Mouse (Mus musculus) liver, embryonic 16.5 days (tissue): Measurements from ENCODE around the gene Erbb4. TPM values are rescaled to one million over a fixed set of nuclear protein-coding genes. Genes with fewer than 3 reads are reported as not detected.

ENCODE experiments used
- ATAC-seq: fragments of 200-750 bp; cut with Nextera tagmentation; 2 replicates; pipeline ENCODE4 v1.8.0; 2017; ENCODE audit warnings: low read depth, mild to moderate bottlenecking, moderate number of reproducible peaks, moderate library complexity
- H3K27ac ChIP-seq: fragments of 300-500 bp; sonication (generic); 2 replicates; pipeline ENCODE4 v1.5.1; 2014; ENCODE audit warnings: mild to moderate bottlenecking, low read length
- H3K27me3 ChIP-seq: fragments of 300-500 bp; sonication (generic); 2 replicates; pipeline ENCODE4 v1.6.1; 2014; ENCODE audit warnings: low read depth, low read length, mixed read lengths; ENCODE audit not compliant: control insufficient read depth, insufficient read depth
- H3K36me3 ChIP-seq: fragments of 300-500 bp; sonication (generic); 2 replicates; pipeline ENCODE4 v1.6.1; 2014; ENCODE audit warnings: mild to moderate bottlenecking; ENCODE audit not compliant: control insufficient read depth, insufficient read depth
- H3K4me1 ChIP-seq: fragments of 300-500 bp; sonication (generic); 2 replicates; pipeline ENCODE4 v1.6.1; 2014; ENCODE audit warnings: low read depth, low read length, mixed read lengths; ENCODE audit not compliant: control insufficient read depth
- H3K4me2 ChIP-seq: fragments of 300-500 bp; sonication (generic); 2 replicates; pipeline ENCODE4 v1.6.1; 2014; ENCODE audit warnings: low read depth, low read length, mixed read lengths
- H3K4me3 ChIP-seq: fragments of 300-500 bp; sonication (generic); 2 replicates; pipeline ENCODE4 v1.5.1; 2014; ENCODE audit warnings: low read depth, mild to moderate bottlenecking, low read length
- H3K9ac ChIP-seq: fragments of 300-500 bp; sonication (generic); 2 replicates; pipeline ENCODE4 v1.6.1; 2014; ENCODE audit warnings: low read depth, low read length
- H3K9me3 ChIP-seq: fragments of 300-500 bp; sonication (generic); replicated peaks from 2 replicates; pipeline ENCODE4 v1.6.1; 2016; ENCODE audit warnings: low read length; ENCODE audit not compliant: control insufficient read depth
- WGBS: fragments of 180-500 bp; shearing (Covaris S2); extraction: QIAGEN DNeasy Blood & Tissue Kit; methylation state at CpG from one replicate; pipeline ENCODE4 v1.1.7; 2014; ENCODE audit not compliant: insufficient replicate concordance; 5-methylcytosine and 5-hydroxymethylcytosine counted together
- polyA plus RNA-seq: library from polyadenylated mRNA; unstranded; fragments of >200 nt; fragmentation: Nextera tagmentation; extraction: Ambion mirVana; gene quantifications from 2 replicates; pipeline ENCODE4 v1.2.1, GENCODE M21; 2015

The Erbb4 gene
- polyA plus RNA-seq, 1 experiment from 2014 or later = not detected

DNA sequence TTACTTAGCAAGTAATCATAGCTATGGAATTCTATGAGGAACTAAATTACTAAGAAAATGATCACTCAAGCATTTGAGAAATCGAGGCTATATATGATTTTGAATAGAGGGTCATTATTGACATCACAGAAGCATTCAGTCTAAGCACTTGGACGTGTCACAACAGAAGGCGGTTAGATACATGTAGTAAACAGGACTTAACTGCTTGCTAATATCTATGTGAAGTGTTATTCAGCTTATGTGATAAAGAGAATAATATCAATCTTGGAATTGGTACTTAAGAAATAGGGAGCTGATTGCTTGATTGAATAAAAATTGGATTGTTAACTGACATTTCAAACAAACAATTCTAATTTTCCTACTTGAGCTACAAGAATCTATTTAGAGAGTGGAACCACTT is 190.0 kb downstream of the Erbb4 start:
- no peak overlapping the region for H3K9ac ChIP-seq
- H3K27me3 ChIP-seq = no peaks in the 10 kb centered on the region
- H3K36me3 ChIP-seq = no peaks in the 10 kb centered on the region
- no peaks in the 10 kb centered on the region for H3K9me3 ChIP-seq
- no peak for ATAC-seq
- H3K27ac ChIP-seq = no peak overlapping the region
- no peak overlapping the region for H3K4me3 ChIP-seq
- no peaks in the 10 kb centered on the region for H3K4me1 ChIP-seq
- 58% methylated on average over 3 of the region's 3 CpGs for WGBS
- H3K4me2 ChIP-seq = no peak overlapping the region

GRCm38 (mm10) chr1:68892041-68892440 is 215.8 kb downstream of the Erbb4 start:
- Histone ChIP-seq H3K36me3 (no peaks in the 10 kb centered on the region), H3K9me3 (no peaks in the 10 kb centered on the region), H3K4me2 (no peak overlapping the region), H3K27ac (no peak overlapping the region), H3K27me3 (no peaks in the 10 kb centered on the region), H3K4me1 (no peaks in the 10 kb centered on the region), H3K4me3 (no peak overlapping the region), H3K9ac (no peak overlapping the region)
- WGBS = 52% methylated on average over 2 of the region's 2 CpGs
- ATAC-seq = no peak

DNA sequence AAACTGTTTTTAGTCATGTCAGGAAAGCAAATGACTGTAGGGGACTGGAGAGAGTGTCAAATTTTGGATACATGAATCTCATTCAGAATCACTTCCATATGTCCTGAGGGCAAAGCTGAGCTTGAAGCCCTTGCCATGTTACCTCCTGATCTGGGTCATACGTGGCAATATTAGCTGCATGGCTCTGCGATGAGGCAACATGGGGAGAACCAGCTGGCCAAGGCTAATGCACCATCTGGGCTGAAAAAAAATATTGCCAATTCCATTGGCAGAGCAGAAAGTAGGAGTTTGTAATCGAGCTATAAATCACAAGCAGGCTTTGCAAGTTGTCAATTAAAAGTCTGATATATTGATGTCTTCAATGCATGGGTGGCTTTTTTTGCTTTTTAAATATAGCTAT is 221.0 kb downstream of the Erbb4 start:
- Histone ChIP-seq H3K4me3 (no peak overlapping the region), H3K4me2 (no peak overlapping the region), H3K9ac (no peak overlapping the region), H3K4me1 (no peaks in the 10 kb centered on the region), H3K27me3 (no peaks in the 10 kb centered on the region), H3K36me3 (no peaks in the 10 kb centered on the region), H3K27ac (no peak overlapping the region), H3K9me3 (no peaks in the 10 kb centered on the region)
- 51% methylated on average over 3 of the region's 3 CpGs for WGBS
- ATAC-seq = no peak

DNA sequence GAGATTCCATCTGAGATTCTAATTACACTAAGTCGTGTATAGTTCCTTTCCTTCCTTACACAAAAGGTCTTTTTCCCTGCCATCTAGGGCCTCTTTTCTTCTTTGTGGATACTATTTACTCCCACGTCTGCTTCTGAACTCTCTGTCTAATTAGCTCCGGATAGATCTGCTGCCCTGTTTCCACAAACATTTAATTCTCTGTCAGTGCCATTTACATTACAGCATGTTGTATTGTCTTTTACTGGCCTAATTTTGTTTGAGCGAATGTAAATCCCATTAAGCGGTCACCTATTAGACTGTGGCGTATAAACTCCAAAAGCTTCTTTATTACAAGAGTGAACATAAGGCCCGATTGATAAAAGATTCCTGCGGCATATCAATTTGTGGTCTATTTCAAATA is 232.9 kb downstream of the Erbb4 start:
- Histone ChIP-seq H3K27me3 (no peaks in the 10 kb centered on the region), H3K4me3 (no peak overlapping the region), H3K36me3 (no peaks in the 10 kb centered on the region), H3K9me3 (no peaks in the 10 kb centered on the region), H3K27ac (no peak overlapping the region), H3K4me2 (no peak overlapping the region), H3K4me1 (no peaks in the 10 kb centered on the region), H3K9ac (no peak overlapping the region)
- no peak for ATAC-seq
- 61% methylated on average over 8 of the region's 8 CpGs for WGBS

DNA sequence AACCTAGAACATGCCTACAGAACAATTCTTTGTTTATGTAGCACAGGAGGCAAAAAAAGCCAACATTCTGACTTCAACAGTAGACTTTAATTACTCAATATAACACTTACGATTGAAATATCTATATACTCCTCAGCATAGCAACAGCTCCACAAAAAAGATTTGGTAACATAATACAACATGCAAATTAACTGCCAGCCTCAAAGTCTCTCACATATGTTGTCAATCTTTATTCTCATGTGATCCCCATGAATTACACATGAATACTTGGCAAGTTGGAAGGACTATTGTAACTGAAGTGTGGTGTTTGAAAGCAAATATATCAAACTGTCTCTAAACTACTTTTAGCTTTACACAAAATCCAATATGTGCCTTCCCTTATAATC is 234.2 kb downstream of the Erbb4 start:
- WGBS = 60% methylated on average over 1 of the region's 1 CpGs
- Histone ChIP-seq H3K36me3 (no peaks in the 10 kb centered on the region), H3K4me2 (no peak overlapping the region), H3K27ac (no peak overlapping the region), H3K27me3 (no peaks in the 10 kb centered on the region), H3K9me3 (no peaks in the 10 kb centered on the region), H3K9ac (no peak overlapping the region), H3K4me3 (no peak overlapping the region), H3K4me1 (no peaks in the 10 kb centered on the region)
- ATAC-seq = no peak

DNA sequence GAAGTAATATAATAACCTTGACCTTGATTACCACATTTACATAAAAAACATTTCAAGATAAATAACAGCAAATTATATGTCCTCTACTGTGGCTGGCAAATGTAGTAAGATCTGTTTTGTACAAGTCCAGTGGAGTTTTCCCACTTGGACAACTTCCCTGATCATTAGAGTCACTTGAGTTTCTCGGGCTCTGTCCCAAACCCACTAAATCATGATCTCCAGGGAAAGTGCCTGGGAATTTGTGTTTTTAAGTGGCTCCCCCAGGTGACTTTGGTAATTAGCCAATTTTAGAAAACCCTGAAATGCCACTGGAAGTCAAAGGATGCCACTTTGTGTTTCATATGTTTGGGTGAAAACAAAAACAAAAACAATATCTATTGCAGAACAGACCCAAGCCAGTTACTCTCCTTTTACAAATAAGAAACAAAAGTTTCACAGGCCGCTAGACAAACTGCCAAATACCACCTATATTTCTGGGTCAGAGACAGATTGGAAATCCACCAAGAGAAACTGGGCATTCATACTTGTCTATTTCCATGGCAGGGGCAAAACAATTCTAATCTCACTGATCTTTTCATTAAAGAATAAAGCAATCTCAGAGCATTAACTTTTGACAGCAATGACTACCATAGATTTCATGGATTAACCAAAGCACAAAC is 234.8 kb downstream of the Erbb4 start:
- Histone ChIP-seq H3K9ac (no peak overlapping the region), H3K36me3 (no peaks in the 10 kb centered on the region), H3K9me3 (no peaks in the 10 kb centered on the region), H3K27me3 (no peaks in the 10 kb centered on the region), H3K4me1 (no peaks in the 10 kb centered on the region), H3K4me2 (no peak overlapping the region), H3K27ac (no peak overlapping the region), H3K4me3 (no peak overlapping the region)
- no peak for ATAC-seq
- WGBS = 58% methylated on average over 2 of the region's 2 CpGs

GRCm38 (mm10) chr1:68860341-68860740 is 247.5 kb downstream of the Erbb4 start:
- Histone ChIP-seq H3K9ac (no peak overlapping the region), H3K27me3 (no peaks in the 10 kb centered on the region), H3K4me3 (no peak overlapping the region), H3K27ac (no peak overlapping the region), H3K36me3 (no peaks in the 10 kb centered on the region), H3K9me3 (no peaks in the 10 kb centered on the region), H3K4me1 (no peaks in the 10 kb centered on the region), H3K4me2 (no peak overlapping the region)
- WGBS = 63% methylated on average over 2 of the region's 2 CpGs
- ATAC-seq = no peak

GRCm38 (mm10) chr1:68859480-68859879 is 248.4 kb downstream of the Erbb4 start:
- no peak overlapping the region for H3K4me2 ChIP-seq
- H3K27ac ChIP-seq = no peak overlapping the region
- ATAC-seq = no peak
- 68% methylated on average over 4 of the region's 4 CpGs for WGBS
- H3K9me3 ChIP-seq = no peaks in the 10 kb centered on the region
- H3K4me3 ChIP-seq = no peak overlapping the region
- H3K4me1 ChIP-seq = no peaks in the 10 kb centered on the region
- H3K36me3 ChIP-seq = no peaks in the 10 kb centered on the region
- no peaks in the 10 kb centered on the region for H3K27me3 ChIP-seq
- H3K9ac ChIP-seq = no peak overlapping the region

- no peaks in the 10 kb centered on the region for H3K36me3 ChIP-seq
- WGBS = 47% methylated on average over 4 of the region's 4 CpGs
- no peaks in the 10 kb centered on the region for H3K4me1 ChIP-seq
- H3K9me3 ChIP-seq = no peaks in the 10 kb centered on the region
- H3K27me3 ChIP-seq = no peaks in the 10 kb centered on the region
- H3K4me3 ChIP-seq = no peak overlapping the region
- H3K27ac ChIP-seq = no peak overlapping the region
- ATAC-seq = no peak
- H3K4me2 ChIP-seq = no peak overlapping the region
- no peak overlapping the region for H3K9ac ChIP-seq
Measured at GRCm38 (mm10) chr1:68839352-68839751, 268.5 kb downstream of the Erbb4 start.
